Mouse (Mus musculus) MEL (cell line): ENCODE measurements around the gene Ssr2. TPM values are rescaled to one million over a fixed set of nuclear protein-coding genes. Genes with fewer than 3 reads are reported as not detected.

Experiments used
- DNase-seq: peaks from one replicate; pipeline ENCODE4 v3.0.0; 2011; ENCODE audit warnings: low read depth, low spot score
- H3K27ac ChIP-seq: 2 replicates; pipeline ENCODE4 v1.5.1; 2012; ENCODE audit warnings: low read depth, mild to moderate bottlenecking, control low read depth, low read length, moderate library complexity; ENCODE audit not compliant: control insufficient read depth
- H3K27me3 ChIP-seq, 2 experiments: fragments of 150-350 bp in 1 of 2; sonication (generic) in 1 of 2; 2 replicates each; pipeline ENCODE4 v1.6.1; 2012; ENCODE audit warnings: low read length in 2 of 2, mild to moderate bottlenecking in 2 of 2, improper control_type of control experiment in 1 of 2, moderate library complexity in 1 of 2; ENCODE audit not compliant: insufficient read depth in 2 of 2, control insufficient read depth in 1 of 2
- H3K36me3 ChIP-seq, 2 experiments: 2 replicates each; pipeline ENCODE4 v1.6.1; 2012 to 2014; ENCODE audit warnings: low read length in 2 of 2, improper control_type of control experiment in 1 of 2, inconsistent platforms in 1 of 2, mild to moderate bottlenecking in 1 of 2; ENCODE audit not compliant: insufficient read depth in 2 of 2, control insufficient read depth in 1 of 2
- H3K4me1 ChIP-seq, 2 experiments: fragments of 150-350 bp in 1 of 2; sonication (generic) in 1 of 2; 2 replicates each; pipeline ENCODE4 v1.6.1; 2012; ENCODE audit warnings: low read length in 2 of 2, improper control_type of control experiment in 1 of 2, mild to moderate bottlenecking in 1 of 2; ENCODE audit not compliant: insufficient read depth in 2 of 2, control insufficient read depth in 1 of 2
- H3K4me3 ChIP-seq, 2 experiments: fragments of 150-350 bp in 1 of 2; sonication (generic) in 1 of 2; 2 replicates each; pipeline ENCODE4 v1.5.1; 2012; ENCODE audit warnings: low read depth in 2 of 2, low read length in 2 of 2, mild to moderate bottlenecking in 2 of 2, moderate library complexity in 2 of 2, control low read depth in 1 of 2, improper control_type of control experiment in 1 of 2; ENCODE audit not compliant: control insufficient read depth in 1 of 2, insufficient read depth in 1 of 2
- H3K79me2 ChIP-seq: 2 replicates; pipeline ENCODE4 v1.6.1; 2012; ENCODE audit warnings: mild to moderate bottlenecking, low read length, moderate library complexity; ENCODE audit not compliant: control insufficient read depth, poor library complexity, insufficient read depth
- H3K9ac ChIP-seq: 2 replicates; pipeline ENCODE4 v1.6.1; 2012; ENCODE audit warnings: low read depth, mild to moderate bottlenecking, control low read depth, low read length, moderate library complexity; ENCODE audit not compliant: control insufficient read depth, poor library complexity, severe bottlenecking
- H3K9me3 ChIP-seq: fragments of 150-350 bp; sonication (generic); replicated peaks from 2 replicates; pipeline ENCODE4 v1.6.1; 2012; ENCODE audit warnings: mild to moderate bottlenecking, low read length, improper control_type of control experiment, moderate library complexity; ENCODE audit not compliant: insufficient read depth
- CHD1 ChIP-seq: IDR thresholded peaks from 2 replicates; pipeline ENCODE4 v1.6.1; 2012; ENCODE audit warnings: low read depth, mild to moderate bottlenecking, inconsistent platforms, low read length, improper control_type of control experiment
- CHD2 ChIP-seq: IDR thresholded peaks from 2 replicates; pipeline ENCODE4 v1.6.1; 2011; ENCODE audit warnings: low read length, improper control_type of control experiment
- ELF1 ChIP-seq: IDR thresholded peaks from 2 replicates; pipeline ENCODE4 v1.6.1; 2014; ENCODE audit warnings: low read depth, mild to moderate bottlenecking, inconsistent platforms, low read length, improper control_type of control experiment, moderate library complexity
- GABPA ChIP-seq: IDR thresholded peaks from 2 replicates; pipeline ENCODE4 v1.6.1; 2012; ENCODE audit warnings: low read depth, mild to moderate bottlenecking, inconsistent platforms, low read length, improper control_type of control experiment, moderate library complexity
- HCFC1 ChIP-seq: IDR thresholded peaks from 2 replicates; pipeline ENCODE4 v1.6.1; 2012; ENCODE audit warnings: low read depth, mild to moderate bottlenecking, inconsistent platforms, low read length, improper control_type of control experiment, moderate library complexity
- JUND ChIP-seq: IDR thresholded peaks from 2 replicates; pipeline ENCODE4 v1.6.1; 2011; ENCODE audit warnings: low read depth, mild to moderate bottlenecking, improper control_type of control experiment, low read length
- KAT2A ChIP-seq: conservative IDR thresholded peaks from 2 replicates; pipeline ENCODE4 v1.6.1; 2012; ENCODE audit warnings: low read depth, low read length, improper control_type of control experiment, inconsistent platforms
- MAFK ChIP-seq: IDR thresholded peaks from 2 replicates; pipeline ENCODE4 v1.6.1; 2011; ENCODE audit warnings: low read depth, mild to moderate bottlenecking, low read length, improper control_type of control experiment, borderline replicate concordance
- MAX ChIP-seq: IDR thresholded peaks from 2 replicates; pipeline ENCODE4 v1.6.1; 2011; ENCODE audit warnings: low read length, improper control_type of control experiment
- MEF2A ChIP-seq: IDR thresholded peaks from 2 replicates; pipeline ENCODE4 v1.6.1; 2014; ENCODE audit warnings: low read depth, mild to moderate bottlenecking, inconsistent platforms, low read length, improper control_type of control experiment; ENCODE audit not compliant: poor library complexity, insufficient replicate concordance, severe bottlenecking; ENCODE audit errors: extremely low read depth
- MXI1 ChIP-seq: IDR thresholded peaks from 2 replicates; pipeline ENCODE4 v1.6.1; 2011; ENCODE audit warnings: mild to moderate bottlenecking, low read depth, low read length, improper control_type of control experiment
- MYB ChIP-seq: IDR thresholded peaks from 2 replicates; pipeline ENCODE4 v1.6.1; 2011; ENCODE audit warnings: mild to moderate bottlenecking, low read depth, low read length, improper control_type of control experiment
- MYC ChIP-seq: IDR thresholded peaks from 2 replicates; pipeline ENCODE4 v1.6.1; 2011; ENCODE audit warnings: low read depth, mild to moderate bottlenecking, low read length, improper control_type of control experiment, moderate library complexity
- POLR2AphosphoS5 ChIP-seq: IDR thresholded peaks from 2 replicates; pipeline ENCODE4 v1.6.1; 2012; ENCODE audit warnings: low read depth, borderline replicate concordance, mild to moderate bottlenecking, inconsistent platforms, low read length, moderate library complexity, mixed read lengths
- RAD21 ChIP-seq: IDR thresholded peaks from 2 replicates; pipeline ENCODE4 v1.6.1; 2011; ENCODE audit warnings: mild to moderate bottlenecking, low read depth, low read length, improper control_type of control experiment
- SMC3 ChIP-seq: IDR thresholded peaks from 2 replicates; pipeline ENCODE4 v1.6.1; 2011; ENCODE audit warnings: low read depth, low read length, improper control_type of control experiment
- ZKSCAN1 ChIP-seq: IDR thresholded peaks from 2 replicates; pipeline ENCODE4 v1.6.1; 2012; ENCODE audit warnings: low read depth, mild to moderate bottlenecking, inconsistent platforms, low read length, improper control_type of control experiment, moderate library complexity
- ZMIZ1 ChIP-seq: IDR thresholded peaks from 2 replicates; pipeline ENCODE4 v1.6.1; 2012; ENCODE audit warnings: low read depth, mild to moderate bottlenecking, inconsistent platforms, low read length, improper control_type of control experiment, moderate library complexity
- ZNF384 ChIP-seq: IDR thresholded peaks from 2 replicates; pipeline ENCODE4 v1.6.1; 2012; ENCODE audit warnings: low read depth, mild to moderate bottlenecking, inconsistent platforms, low read length, improper control_type of control experiment
- polyA plus RNA-seq, 2 experiments: library from polyadenylated mRNA; stranded (reverse) in 1 of 2; unstranded in 1 of 2; fragments of >175 nt in 1 of 2; fragments of >200 nt in 1 of 2; gene quantifications; 2 replicates each; pipeline versions ENCODE4 v1.2.1 to v1.2.4; 2012; ENCODE audit warnings: low replicate concordance in 2 of 2, low read depth in 1 of 2; ENCODE audit not compliant: insufficient read length in 2 of 2, insufficient read depth in 1 of 2, missing spikeins in 1 of 2
- total RNA-seq: library from RNA; depleted of rRNA; stranded (reverse); fragments of 300-350 nt; gene quantifications from 2 replicates; pipeline ENCODE4 v1.2.3, GENCODE M21; 2012; rRNA removed

Gene Ssr2
- total and polyA plus RNA-seq, 3 experiments: 176 to 706 (median 594) TPM

DNA sequence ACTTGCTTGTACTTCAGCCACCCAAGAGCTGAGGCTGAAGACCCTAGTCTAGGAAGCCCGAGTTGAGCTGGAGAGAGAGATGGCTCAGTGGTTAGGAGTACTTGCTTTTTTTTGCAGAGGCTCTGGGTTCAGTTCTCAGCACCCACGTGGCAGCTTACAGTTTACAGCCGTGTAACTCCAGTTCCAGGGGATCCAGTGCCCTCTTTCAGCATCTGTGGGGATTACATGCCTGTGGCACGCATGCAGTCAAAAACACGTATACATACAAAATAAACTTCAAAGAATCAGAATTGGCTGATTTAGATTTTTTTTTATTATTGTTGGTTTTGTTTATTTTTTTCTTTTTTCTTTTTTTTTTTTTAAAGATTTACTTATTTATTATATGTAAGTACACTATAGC is 61.5 kb downstream of the Ssr2 start:
- no peak for DNase-seq
- no peak overlapping the region for H3K27ac ChIP-seq
- no peaks in the 10 kb centered on the region for H3K27me3 ChIP-seq
- H3K4me3 ChIP-seq: no peak overlapping the region
- no peaks in the 10 kb centered on the region for H3K9me3 ChIP-seq
- 0 out of 2 replicates have a peak, but pooled peaks cover 2% of the 10 kb centered on the region for H3K79me2 ChIP-seq
- H3K9ac ChIP-seq: no peak overlapping the region
- H3K36me3 ChIP-seq: peaks cover 0 to 49% of the 10 kb centered on the region in 2 experiments; a peak in 2 of 4 replicates
- no peaks in the 10 kb centered on the region for H3K4me1 ChIP-seq
- TF ChIP-seq CHD2 (no peak), RAD21 (no peak), POLR2AphosphoS5 (no peak), KAT2A (no peak), ZKSCAN1 (no peak), MAX (no peak), SMC3 (no peak), JUND (no peak), ZNF384 (no peak), GABPA (no peak), MXI1 (no peak), ZMIZ1 (no peak), ELF1 (no peak), CHD1 (no peak), HCFC1 (no peak), MAFK (no peak), MEF2A (no peak), MYC (no peak), MYB (no peak)
- TF ChIP-seq, all 39 proteins: peak for 0

Other genes starting within 250 kb of the Ssr2 start
- 2.2 TPM in 2 replicates for gene Tmem79, start 239.7 kb upstream of the Ssr2 start, total RNA-seq
- 1 to 10 TPM in 1 of 2 experiments, not detected in 1; 3.7 TPM for gene Tmem79, start 239.7 kb upstream of the Ssr2 start, polyA plus RNA-seq
- gene Smg5, start 239.6 kb upstream of the Ssr2 start, total RNA-seq: 87.3 and 97.9 TPM in 2 replicates
- 100 to 1,000 TPM; 123 to 148 TPM for gene Smg5, start 239.6 kb upstream of the Ssr2 start, polyA plus RNA-seq
- gene Paqr6, start 211.3 kb upstream of the Ssr2 start, total RNA-seq: not detected in 2 replicates
- gene Paqr6, start 211.3 kb upstream of the Ssr2 start, polyA plus RNA-seq: under 1 TPM in 1 of 2 experiments, not detected in 1; 0.11 TPM
- 0.16 TPM in 1 of 2 replicates, not detected in the other for gene Bglap3, start 203.1 kb upstream of the Ssr2 start, total RNA-seq
- gene Bglap3, start 203.1 kb upstream of the Ssr2 start, polyA plus RNA-seq: not detected
- not detected in 2 replicates for gene Bglap2, start 197.2 kb upstream of the Ssr2 start, total RNA-seq
- not detected for gene Bglap2, start 197.2 kb upstream of the Ssr2 start, polyA plus RNA-seq
- not detected in 2 replicates for gene Bglap, start 191.4 kb upstream of the Ssr2 start, total RNA-seq
- under 1 TPM in 1 of 2 experiments, not detected in 1; 0.17 TPM for gene Bglap, start 191.4 kb upstream of the Ssr2 start, polyA plus RNA-seq
- 139 and 144 TPM in 2 replicates for gene Pmf1, start 165.5 kb upstream of the Ssr2 start, total RNA-seq
- 100 to 1,000 TPM in 1 of 2 experiments, not detected in 1; 357 TPM for gene Pmf1, start 165.5 kb upstream of the Ssr2 start, polyA plus RNA-seq
- gene Slc25a44, start 150.7 kb upstream of the Ssr2 start, total RNA-seq: 26.2 and 30.5 TPM in 2 replicates
- 10 to 100 TPM in 1 of 2 experiments, not detected in 1; 34.6 TPM for gene Slc25a44, start 150.7 kb upstream of the Ssr2 start, polyA plus RNA-seq
- gene Sema4a, start 114.7 kb upstream of the Ssr2 start, total RNA-seq: 31.4 and 45.3 TPM in 2 replicates
- gene Sema4a, start 114.7 kb upstream of the Ssr2 start, polyA plus RNA-seq: 10 to 100 TPM in 1 of 2 experiments, not detected in 1; 33.5 TPM
- gene Lmna, start 65.9 kb upstream of the Ssr2 start, total RNA-seq: 388 and 394 TPM in 2 replicates
- gene Lmna, start 65.9 kb upstream of the Ssr2 start, polyA plus RNA-seq: 100 to 1,000 TPM; 128 to 302 TPM
- gene Mex3a, start 43.5 kb upstream of the Ssr2 start, total RNA-seq: 4.3 and 5.5 TPM in 2 replicates
- 10 to 100 TPM in 1 of 2 experiments, not detected in 1; 10.1 TPM for gene Mex3a, start 43.5 kb upstream of the Ssr2 start, polyA plus RNA-seq
- gene Rab25, start 27.6 kb upstream of the Ssr2 start, total RNA-seq: 0.75 and 0.96 TPM in 2 replicates
- gene Rab25, start 27.6 kb upstream of the Ssr2 start, polyA plus RNA-seq: 1 to 10 TPM in 1 of 2 experiments, not detected in 1; 1.9 TPM
- 125 and 127 TPM in 2 replicates for gene Lamtor2, start 22.8 kb upstream of the Ssr2 start, total RNA-seq
- gene Lamtor2, start 22.8 kb upstream of the Ssr2 start, polyA plus RNA-seq: 100 to 1,000 TPM in 1 of 2 experiments, not detected in 1; 188 TPM
- gene Ubqln4, start 22.1 kb upstream of the Ssr2 start, total RNA-seq: 73.0 and 83.0 TPM in 2 replicates
- gene Ubqln4, start 22.1 kb upstream of the Ssr2 start, polyA plus RNA-seq: 100 to 1,000 TPM in 1 of 2 experiments, 10 to 100 TPM in 1; 43.6 to 171 TPM
- gene Arhgef2, start 30.1 kb downstream of the Ssr2 start, total RNA-seq: 113 and 131 TPM in 2 replicates
- 100 to 1,000 TPM in 1 of 2 experiments, not detected in 1; 183 TPM for gene Arhgef2, start 30.1 kb downstream of the Ssr2 start, polyA plus RNA-seq
- gene Rxfp4, start 77.3 kb downstream of the Ssr2 start, total RNA-seq: 0.08 TPM in 1 of 2 replicates, not detected in the other
- gene Rxfp4, start 77.3 kb downstream of the Ssr2 start, polyA plus RNA-seq: under 1 TPM in 1 of 2 experiments, not detected in 1; 0.06 TPM
- gene Khdc4, start 109.9 kb downstream of the Ssr2 start, total RNA-seq: 43.4 and 47.4 TPM in 2 replicates
- gene Khdc4, start 109.9 kb downstream of the Ssr2 start, polyA plus RNA-seq: 10 to 100 TPM in 1 of 2 experiments, not detected in 1; 71.0 TPM
- 28.7 and 38.6 TPM in 2 replicates for gene Rit1, start 141.0 kb downstream of the Ssr2 start, total RNA-seq
- 10 to 100 TPM in 1 of 2 experiments, not detected in 1; 34.1 TPM for gene Rit1, start 141.0 kb downstream of the Ssr2 start, polyA plus RNA-seq
- gene Syt11, start 199.3 kb downstream of the Ssr2 start, total RNA-seq: 0.19 and 0.56 TPM in 2 replicates
- 1 to 10 TPM in 1 of 2 experiments, not detected in 1; 1.4 TPM for gene Syt11, start 199.3 kb downstream of the Ssr2 start, polyA plus RNA-seq